Mouse (Mus musculus) spleen, postnatal 10 days (tissue): ENCODE data around the gene Sncb.

Experiments used
- DNase-seq, 2 experiments: peaks; one replicate each; pipeline ENCODE4 v3.0.0; 2021 to 2022; ENCODE audit warnings: low spot score in 2 of 2

Sncb gene

GRCm38 (mm10) chr13:54749061-54749863, 17.1 kb downstream of the Sncb start:
- DNase-seq, result no peak

- no peak for DNase-seq
Observed at GRCm38 (mm10) chr13:54748721-54749060, 17.7 kb downstream of the Sncb start.

- DNase-seq, result no peak
Observed at GRCm38 (mm10) chr13:54748190-54748589, 18.2 kb downstream of the Sncb start.

- no peak for DNase-seq
Observed at GRCm38 (mm10) chr13:54746896-54747295, 19.5 kb downstream of the Sncb start.

GRCm38 (mm10) chr13:54746110-54746509, 20.3 kb downstream of the Sncb start:
- no peak for DNase-seq

GRCm38 (mm10) chr13:54738213-54738601, 28.2 kb downstream of the Sncb start:
- no peak for DNase-seq

- DNase-seq, result no peak
Observed at GRCm38 (mm10) chr13:54737488-54738212, 28.7 kb downstream of the Sncb start.

GRCm38 (mm10) chr13:54736931-54737330, 29.5 kb downstream of the Sncb start:
- no peak for DNase-seq

GRCm38 (mm10) chr13:54726131-54726530, 40.3 kb downstream of the Sncb start:
- DNase-seq, result no peak

GRCm38 (mm10) chr13:54723143-54723542, 43.3 kb downstream of the Sncb start:
- no peak for DNase-seq

GRCm38 (mm10) chr13:54716916-54717315, 49.5 kb downstream of the Sncb start:
- peak; percentile 40 to 72 for DNase-seq

- DNase-seq, result no peak
Observed at GRCm38 (mm10) chr13:54714996-54715395, 51.4 kb downstream of the Sncb start.

GRCm38 (mm10) chr13:54714393-54714792, 52.0 kb downstream of the Sncb start:
- DNase-seq, result no peak

GRCm38 (mm10) chr13:54710866-54711265, 55.5 kb downstream of the Sncb start:
- DNase-seq, result no peak
